Mouse (Mus musculus) stomach, embryonic 16.5 days (tissue): ENCODE data around the gene Tmem269. TPM values are rescaled to one million over a fixed set of nuclear protein-coding genes. Genes with fewer than 3 reads are reported as not detected.

Source experiments
- ATAC-seq: fragments of 200-750 bp; cut with Nextera tagmentation; 2 replicates; pipeline ENCODE4 v1.8.0; 2017; ENCODE audit warnings: moderate number of reproducible peaks, moderate TSS enrichment; ENCODE audit not compliant: insufficient read depth, low FRiP score
- H3K27ac ChIP-seq: fragments of 300-500 bp; sonication (generic); 2 replicates; pipeline ENCODE4 v1.5.1; 2014; ENCODE audit warnings: low read length
- H3K27me3 ChIP-seq: fragments of 300-500 bp; sonication (generic); 2 replicates; pipeline ENCODE4 v1.6.1; 2014; ENCODE audit warnings: low read length, control low read depth, mixed read lengths; ENCODE audit not compliant: control insufficient read depth, insufficient read depth
- H3K36me3 ChIP-seq: fragments of 300-500 bp; sonication (generic); 2 replicates; pipeline ENCODE4 v1.6.1; 2014; ENCODE audit warnings: low read length; ENCODE audit not compliant: control insufficient read depth, insufficient read depth
- H3K4me1 ChIP-seq: fragments of 300-500 bp; sonication (generic); 2 replicates; pipeline ENCODE4 v1.6.1; 2014; ENCODE audit warnings: low read length, control low read depth, mixed read lengths; ENCODE audit not compliant: control insufficient read depth, insufficient read depth
- H3K4me2 ChIP-seq: fragments of 300-500 bp; sonication (generic); 2 replicates; pipeline ENCODE4 v1.6.1; 2014; ENCODE audit warnings: low read depth, low read length, mixed read lengths
- H3K4me3 ChIP-seq: fragments of 300-500 bp; sonication (generic); replicated peaks from 2 replicates; pipeline ENCODE4 v1.5.1; 2014; ENCODE audit warnings: mild to moderate bottlenecking, low read length
- H3K9ac ChIP-seq: fragments of 300-500 bp; sonication (generic); 2 replicates; pipeline ENCODE4 v1.6.1; 2014; ENCODE audit warnings: low read length
- H3K9me3 ChIP-seq: fragments of 300-500 bp; sonication (generic); replicated peaks from 2 replicates; pipeline ENCODE4 v1.6.1; 2016; ENCODE audit warnings: low read length, control low read depth; ENCODE audit not compliant: control insufficient read depth
- WGBS: fragments of 180-500 bp; shearing (Covaris S2); extraction: QIAGEN DNeasy Blood & Tissue Kit; methylation state at CpG from one replicate; pipeline ENCODE4 v1.1.7; 2014; 5-methylcytosine and 5-hydroxymethylcytosine counted together
- polyA plus RNA-seq: library from polyadenylated mRNA; unstranded; fragments of >200 nt; fragmentation: Nextera tagmentation; extraction: Ambion mirVana; gene quantifications from 2 replicates; pipeline ENCODE4 v1.2.1, GENCODE M21; 2015

Tmem269 gene
- polyA plus RNA-seq = 0.10 TPM in 1 of 2 replicates, not detected in the other

GRCm38 (mm10) chr4:119218169-119218568 lies at the start of gene Tmem269:
TSS of gene Tmem269 (minus strand) at chr4:119218217.
- no peaks in the 10 kb centered on the region for H3K27me3 ChIP-seq
- H3K4me1 ChIP-seq = no peaks in the 10 kb centered on the region
- no peak for ATAC-seq
- H3K4me3 ChIP-seq = no peak within 1 kb of the TSS
- H3K36me3 ChIP-seq = no peaks in the 10 kb centered on the region
- H3K9me3 ChIP-seq = no peaks in the 10 kb centered on the region
- no peak within 1 kb of the TSS for H3K4me2 ChIP-seq
- H3K27ac ChIP-seq = no peak within 1 kb of the TSS
- WGBS = 14% methylated on average over 11 of the region's 11 CpGs
- no peak within 1 kb of the TSS; the same call in 1 of the 2 replicates for H3K9ac ChIP-seq

- WGBS = 66% methylated on average over 13 of the region's 13 CpGs
- H3K27me3 ChIP-seq = no peaks in the 10 kb centered on the region
- no peak overlapping the region for H3K4me2 ChIP-seq
- H3K36me3 ChIP-seq = peaks cover 9% of the 10 kb centered on the region
- no peak overlapping the region for H3K9ac ChIP-seq
- no peak overlapping the region for H3K27ac ChIP-seq
- no peak for ATAC-seq
- H3K9me3 ChIP-seq = no peaks in the 10 kb centered on the region
- H3K4me1 ChIP-seq = no peaks in the 10 kb centered on the region
- H3K4me3 ChIP-seq = no peak overlapping the region
These were observed 48.6 kb upstream of the Tmem269 start for GRCm38 (mm10) chr4:119266606-119267005.

- Histone ChIP-seq H3K36me3 (no peaks in the 10 kb centered on the region), H3K27ac (no peak overlapping the region), H3K9me3 (no peaks in the 10 kb centered on the region), H3K4me1 (no peaks in the 10 kb centered on the region), H3K4me3 (no peak overlapping the region), H3K27me3 (no peaks in the 10 kb centered on the region), H3K4me2 (no peak overlapping the region), H3K9ac (no peak overlapping the region)
- ATAC-seq = no peak
- WGBS = 58% methylated on average over 3 of the region's 3 CpGs
These were observed 45.4 kb upstream of the Tmem269 start for GRCm38 (mm10) chr4:119263459-119263858.

- Histone ChIP-seq H3K4me1 (no peaks in the 10 kb centered on the region), H3K4me3 (no peak overlapping the region), H3K9ac (no peak overlapping the region), H3K4me2 (no peak overlapping the region), H3K9me3 (no peaks in the 10 kb centered on the region), H3K36me3 (no peaks in the 10 kb centered on the region), H3K27me3 (no peaks in the 10 kb centered on the region), H3K27ac (no peak overlapping the region)
- ATAC-seq = no peak
- WGBS = 90% methylated on average over 5 of the region's 5 CpGs
These were observed 44.5 kb upstream of the Tmem269 start for GRCm38 (mm10) chr4:119262483-119262882.

GRCm38 (mm10) chr4:119261087-119261713 lies 43.2 kb upstream of the Tmem269 start:
- H3K4me2 ChIP-seq = no peak overlapping the region
- no peaks in the 10 kb centered on the region for H3K9me3 ChIP-seq
- no peak overlapping the region for H3K27ac ChIP-seq
- H3K36me3 ChIP-seq = no peaks in the 10 kb centered on the region
- ATAC-seq = no peak
- 49% methylated on average over 7 of the region's 7 CpGs for WGBS
- H3K4me1 ChIP-seq = no peaks in the 10 kb centered on the region
- no peaks in the 10 kb centered on the region for H3K27me3 ChIP-seq
- H3K4me3 ChIP-seq = no peak overlapping the region
- no peak overlapping the region for H3K9ac ChIP-seq

- H3K9ac ChIP-seq = no peak overlapping the region
- H3K27ac ChIP-seq = no peak overlapping the region
- ATAC-seq = no peak
- H3K9me3 ChIP-seq = no peaks in the 10 kb centered on the region
- H3K4me2 ChIP-seq = no peak overlapping the region
- no peak overlapping the region for H3K4me3 ChIP-seq
- H3K4me1 ChIP-seq = no peaks in the 10 kb centered on the region
- no peaks in the 10 kb centered on the region for H3K36me3 ChIP-seq
- WGBS = 76% methylated on average over 15 of the region's 15 CpGs
- no peaks in the 10 kb centered on the region for H3K27me3 ChIP-seq
These were observed 41.6 kb upstream of the Tmem269 start for GRCm38 (mm10) chr4:119259344-119260254.

GRCm38 (mm10) chr4:119257083-119257482 lies 39.1 kb upstream of the Tmem269 start:
- Histone ChIP-seq H3K27me3 (no peaks in the 10 kb centered on the region), H3K9ac (no peak overlapping the region), H3K27ac (no peak overlapping the region), H3K4me1 (peaks cover 8% of the 10 kb centered on the region; the same call in 1 of the 2 replicates), H3K4me2 (no peak overlapping the region), H3K4me3 (no peak overlapping the region), H3K9me3 (no peaks in the 10 kb centered on the region), H3K36me3 (no peaks in the 10 kb centered on the region)
- WGBS = 51% methylated on average over 6 of the region's 6 CpGs
- ATAC-seq = no peak

- no peaks in the 10 kb centered on the region for H3K9me3 ChIP-seq
- H3K9ac ChIP-seq = peak within 1 kb of the TSS; percentile 18; the same call in 1 of the 2 replicates
- no peaks in the 10 kb centered on the region for H3K27me3 ChIP-seq
- no peaks in the 10 kb centered on the region for H3K36me3 ChIP-seq
- ATAC-seq = no peak
- H3K27ac ChIP-seq = no peak within 1 kb of the TSS
- 84% methylated on average over 12 of the region's 12 CpGs for WGBS
- peaks cover 8% of the 10 kb centered on the region; the same call in 1 of the 2 replicates for H3K4me1 ChIP-seq
- no peak within 1 kb of the TSS for H3K4me3 ChIP-seq
- H3K4me2 ChIP-seq = no peak within 1 kb of the TSS
These were observed 37.3 kb upstream of the Tmem269 start, which contains the start of gene Cldn19 for GRCm38 (mm10) chr4:119255351-119255750. TSS of gene Cldn19 (plus strand) at chr4:119255414.
